Mouse (Mus musculus) hindbrain, embryonic 15.5 days (tissue): ENCODE measurements around the gene Fam117a. TPM values are rescaled to one million over a fixed set of nuclear protein-coding genes. Genes with fewer than 3 reads are reported as not detected.
"Not testable (repeated sequence)": the region's sequence is repeated elsewhere in the genome, so short reads cannot be mapped to it uniquely, and the experiment has no call there.

ENCODE experiments used
- ATAC-seq: fragments of 200-750 bp; cut with Nextera tagmentation; 2 replicates; pipeline ENCODE4 v1.8.0; 2017; ENCODE audit warnings: low read depth, moderate number of reproducible peaks, moderate TSS enrichment; ENCODE audit not compliant: low FRiP score
- H3K27ac ChIP-seq: fragments of 300-500 bp; sonication (generic); replicated peaks from 2 replicates; pipeline ENCODE4 v1.5.1; 2015; ENCODE audit warnings: mild to moderate bottlenecking, inconsistent platforms
- H3K27me3 ChIP-seq: fragments of 300-500 bp; sonication (generic); 2 replicates; pipeline ENCODE4 v1.6.1; 2015; ENCODE audit warnings: control low read depth, inconsistent platforms
- H3K36me3 ChIP-seq: fragments of 300-500 bp; sonication (generic); 2 replicates; pipeline ENCODE4 v1.6.1; 2015; ENCODE audit warnings: control low read depth, inconsistent platforms
- H3K4me1 ChIP-seq: fragments of 300-500 bp; sonication (generic); replicated peaks from 2 replicates; pipeline ENCODE4 v1.6.1; 2015; ENCODE audit warnings: control low read depth, inconsistent platforms
- H3K4me2 ChIP-seq: fragments of 300-500 bp; sonication (generic); 2 replicates; pipeline ENCODE4 v1.6.1; 2015; ENCODE audit warnings: moderate library complexity, mild to moderate bottlenecking, inconsistent platforms
- H3K4me3 ChIP-seq: fragments of 300-500 bp; sonication (generic); 2 replicates; pipeline ENCODE4 v1.5.1; 2015; ENCODE audit warnings: mild to moderate bottlenecking, inconsistent platforms
- H3K9ac ChIP-seq: fragments of 300-500 bp; sonication (generic); 2 replicates; pipeline ENCODE4 v1.6.1; 2015; ENCODE audit warnings: inconsistent platforms
- H3K9me3 ChIP-seq: fragments of 300-500 bp; sonication (generic); 2 replicates; pipeline ENCODE4 v1.6.1; 2016; ENCODE audit warnings: control low read depth, inconsistent platforms
- WGBS: fragments of 180-500 bp; shearing (Covaris S2); methylation state at CpG from one replicate; pipeline ENCODE4 v1.1.7; 2015; 5-methylcytosine and 5-hydroxymethylcytosine counted together
- polyA plus RNA-seq: library from polyadenylated mRNA; unstranded; fragments of >200 nt; fragmentation: Nextera tagmentation; extraction: Ambion mirVana; gene quantifications from 2 replicates; pipeline ENCODE4 v1.2.1, GENCODE M21; 2015

Gene Fam117a
- polyA plus RNA-seq, 1 experiment from 2014 or later: 3.6 TPM

DNA sequence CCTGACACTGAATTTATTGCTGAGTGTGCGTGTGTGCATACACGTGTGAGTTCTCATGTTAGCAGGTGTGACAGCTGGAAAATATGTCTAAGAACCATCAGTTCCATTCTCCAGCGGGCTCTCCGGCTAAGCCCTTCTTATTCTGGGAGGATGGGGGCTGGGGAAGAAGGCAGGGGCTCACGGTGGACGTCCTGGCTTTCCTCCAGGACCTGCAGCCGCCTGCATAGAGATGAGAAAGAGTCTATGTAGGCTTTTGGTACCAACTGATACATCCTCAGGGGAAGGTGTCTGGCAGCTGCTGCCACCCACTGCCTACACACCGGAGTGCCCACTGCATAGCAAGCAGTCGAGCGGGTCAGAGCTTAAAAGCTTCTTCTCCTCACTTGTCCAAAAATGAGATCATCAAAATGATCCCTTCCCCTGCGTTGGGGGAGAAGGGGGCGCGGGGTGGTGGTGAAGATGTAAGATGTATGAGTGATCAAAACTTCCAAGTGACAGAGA is 62.8 kb downstream of the Fam117a start:
- ATAC-seq: no peak
- H3K4me1 ChIP-seq: peaks cover 11% of the 10 kb centered on the region
- H3K4me3 ChIP-seq: no peak overlapping the region
- H3K27me3 ChIP-seq: no peaks in the 10 kb centered on the region
- H3K27ac ChIP-seq: no peak overlapping the region
- H3K9ac ChIP-seq: no peak overlapping the region
- no peak overlapping the region for H3K4me2 ChIP-seq
- WGBS: 58% methylated on average over 13 of the region's 13 CpGs
- H3K36me3 ChIP-seq: no peaks in the 10 kb centered on the region
- no peaks in the 10 kb centered on the region for H3K9me3 ChIP-seq

DNA sequence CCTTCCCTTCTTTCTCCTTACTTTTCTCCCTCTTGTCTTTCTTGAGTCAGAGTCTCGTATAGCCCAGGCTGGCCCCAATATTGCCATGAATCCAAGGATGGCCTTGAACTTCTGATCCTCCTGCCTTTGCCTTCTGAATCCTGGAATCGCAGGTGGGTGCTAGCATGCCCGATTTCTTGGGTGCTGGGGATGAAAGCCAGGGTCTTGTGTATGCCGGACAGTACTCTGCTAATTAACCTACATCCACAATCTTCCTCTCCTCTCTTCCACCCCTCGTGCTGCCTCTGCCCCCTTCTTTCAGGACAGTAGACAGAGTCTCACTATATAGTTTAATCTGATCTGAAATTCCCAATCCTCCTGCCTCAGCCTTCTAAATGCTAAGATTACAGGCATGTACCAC is 64.8 kb downstream of the Fam117a start:
- Histone ChIP-seq H3K27ac (no peak overlapping the region), H3K9ac (no peak overlapping the region), H3K4me3 (no peak overlapping the region), H3K9me3 (no peaks in the 10 kb centered on the region), H3K36me3 (no peaks in the 10 kb centered on the region), H3K4me2 (no peak overlapping the region), H3K27me3 (no peaks in the 10 kb centered on the region), H3K4me1 (peaks cover 11% of the 10 kb centered on the region)
- ATAC-seq: no peak
- 91% methylated on average over 5 of the region's 5 CpGs for WGBS

DNA sequence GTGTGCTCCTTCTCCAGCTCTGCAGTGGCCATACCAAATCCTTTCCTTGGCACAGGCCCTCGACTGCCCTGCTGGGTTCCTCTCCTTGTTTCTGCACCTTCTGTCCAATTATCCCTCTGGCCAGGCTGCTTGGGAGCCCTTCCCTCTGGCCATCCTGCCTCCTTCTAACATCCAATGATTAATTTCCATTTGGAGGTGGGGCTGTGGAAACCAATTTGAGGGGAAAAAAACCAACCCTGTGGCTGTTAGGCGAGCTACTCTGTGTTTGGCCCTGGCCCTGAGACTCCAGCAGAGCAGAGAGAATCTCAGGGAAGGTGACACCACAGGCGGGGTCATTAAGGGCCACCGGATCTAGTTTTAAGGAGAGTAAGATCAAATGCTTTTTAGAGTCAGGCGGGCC is 65.4 kb downstream of the Fam117a start:
- H3K4me1 ChIP-seq: peaks cover 11% of the 10 kb centered on the region
- H3K9ac ChIP-seq: no peak overlapping the region
- WGBS: 14% methylated on average over 5 of the region's 5 CpGs
- H3K4me2 ChIP-seq: no peak overlapping the region
- ATAC-seq: no peak
- H3K27ac ChIP-seq: no peak overlapping the region; the same call in 1 of the 2 replicates
- H3K4me3 ChIP-seq: no peak overlapping the region
- no peaks in the 10 kb centered on the region for H3K36me3 ChIP-seq
- H3K27me3 ChIP-seq: no peaks in the 10 kb centered on the region
- no peaks in the 10 kb centered on the region for H3K9me3 ChIP-seq

DNA sequence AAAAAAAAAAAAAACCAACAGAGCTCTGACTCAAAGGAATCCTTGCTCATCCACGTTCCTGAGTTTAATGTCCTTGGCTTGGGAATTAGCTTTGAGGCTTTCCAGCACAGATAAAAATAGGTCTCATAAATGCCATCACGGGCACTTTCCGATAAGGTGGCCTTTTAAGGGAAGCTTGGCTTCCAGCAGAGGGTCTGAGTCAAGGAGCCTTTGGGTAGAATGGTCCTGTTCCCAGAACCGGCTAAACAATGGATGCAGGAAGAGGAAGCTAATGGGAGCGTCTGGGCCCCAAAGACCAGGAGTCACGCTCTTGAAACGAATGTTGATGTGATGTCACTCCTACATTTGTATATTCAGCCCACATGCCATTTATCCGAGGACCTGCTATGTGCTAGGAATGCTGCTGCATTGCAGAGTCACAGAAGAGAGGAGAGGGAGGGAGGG is 65.9 kb downstream of the Fam117a start:
- ATAC-seq: no peak
- no peaks in the 10 kb centered on the region for H3K9me3 ChIP-seq
- H3K9ac ChIP-seq: no peak overlapping the region
- no peak overlapping the region for H3K4me3 ChIP-seq
- no peak overlapping the region for H3K27ac ChIP-seq
- no peaks in the 10 kb centered on the region for H3K27me3 ChIP-seq
- 27% methylated on average over 8 of the region's 8 CpGs for WGBS
- peaks cover 11% of the 10 kb centered on the region for H3K4me1 ChIP-seq
- no peak overlapping the region for H3K4me2 ChIP-seq
- H3K36me3 ChIP-seq: no peaks in the 10 kb centered on the region

DNA sequence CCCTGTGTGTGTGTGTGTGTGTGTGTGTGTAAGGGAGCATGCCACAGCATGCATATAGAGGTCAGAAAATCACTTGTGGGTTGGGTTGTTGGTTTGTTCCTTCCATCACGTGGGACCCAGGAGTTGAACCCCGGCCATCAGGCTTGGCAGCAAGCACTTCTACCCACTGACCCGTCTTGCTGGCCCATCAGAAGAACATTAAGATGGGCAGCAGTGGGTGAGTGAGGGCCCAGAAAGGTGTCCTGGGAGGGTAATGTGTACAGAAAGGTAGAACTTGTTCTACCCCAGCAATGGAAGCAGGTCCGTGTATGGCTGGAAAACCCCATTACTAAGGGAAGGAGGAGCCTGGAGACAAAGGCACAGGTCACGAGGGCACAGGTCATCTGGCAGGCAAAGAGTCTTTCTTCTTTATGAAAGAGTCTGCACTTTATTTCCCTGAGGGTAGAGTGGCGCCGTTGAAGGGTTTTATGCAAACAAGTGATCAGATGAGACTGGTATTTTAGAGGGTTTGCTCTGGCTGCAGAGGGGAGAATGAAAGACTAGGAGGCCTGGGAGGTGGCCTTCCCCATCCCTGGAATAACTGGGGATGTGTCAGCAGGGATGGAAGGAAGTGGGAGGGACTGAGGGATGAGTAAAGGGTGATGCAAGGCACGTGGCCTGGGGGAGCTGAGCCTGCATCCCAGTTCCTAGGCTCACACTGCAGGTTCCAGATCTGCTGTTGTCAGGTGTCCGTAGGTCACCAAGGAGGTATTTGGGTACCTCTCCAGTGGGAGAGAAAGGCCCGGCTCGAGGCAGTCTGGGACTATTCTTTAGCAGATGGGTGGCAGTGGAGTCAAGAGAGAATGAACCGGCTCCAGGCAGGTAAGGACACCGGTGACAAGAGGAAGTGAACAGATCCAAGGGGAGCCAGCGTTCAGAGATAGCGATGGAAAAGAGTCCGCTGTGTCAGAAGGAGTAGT is 66.8 kb downstream of the Fam117a start:
- Histone ChIP-seq H3K9ac (no peak overlapping the region), H3K4me3 (no peak overlapping the region), H3K36me3 (no peaks in the 10 kb centered on the region), H3K4me1 (peaks cover 5% of the 10 kb centered on the region; the same call in 1 of the 2 replicates), H3K27ac (no peak overlapping the region), H3K9me3 (no peaks in the 10 kb centered on the region), H3K4me2 (no peak overlapping the region), H3K27me3 (no peaks in the 10 kb centered on the region)
- no peak for ATAC-seq
- WGBS: 58% methylated on average over 16 of the region's 16 CpGs

DNA sequence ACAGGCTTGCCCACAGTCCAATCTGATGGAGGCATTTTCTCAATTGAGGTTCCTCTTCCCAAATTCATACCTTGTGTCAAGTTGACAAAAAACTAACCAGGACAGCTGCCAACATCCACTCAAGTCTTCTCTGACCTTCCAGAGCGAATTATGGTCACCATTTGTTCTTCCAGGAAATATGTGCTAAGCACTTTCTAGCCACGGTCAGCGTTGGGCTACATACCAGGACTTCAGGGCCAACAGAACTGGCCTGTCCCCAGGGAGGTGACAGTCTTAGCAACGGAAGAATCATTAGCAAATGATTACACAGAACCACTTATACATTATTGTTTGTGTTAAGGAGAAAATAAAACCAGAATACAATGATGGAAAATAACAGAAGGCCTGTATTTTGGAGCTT is 69.0 kb downstream of the Fam117a start:
- Histone ChIP-seq H3K4me1 (no peaks in the 10 kb centered on the region), H3K27me3 (no peaks in the 10 kb centered on the region), H3K36me3 (no peaks in the 10 kb centered on the region), H3K4me2 (no peak overlapping the region), H3K9me3 (no peaks in the 10 kb centered on the region), H3K9ac (no peak overlapping the region), H3K4me3 (no peak overlapping the region), H3K27ac (no peak overlapping the region)
- ATAC-seq: no peak
- WGBS: 79% methylated on average over 4 of the region's 4 CpGs

DNA sequence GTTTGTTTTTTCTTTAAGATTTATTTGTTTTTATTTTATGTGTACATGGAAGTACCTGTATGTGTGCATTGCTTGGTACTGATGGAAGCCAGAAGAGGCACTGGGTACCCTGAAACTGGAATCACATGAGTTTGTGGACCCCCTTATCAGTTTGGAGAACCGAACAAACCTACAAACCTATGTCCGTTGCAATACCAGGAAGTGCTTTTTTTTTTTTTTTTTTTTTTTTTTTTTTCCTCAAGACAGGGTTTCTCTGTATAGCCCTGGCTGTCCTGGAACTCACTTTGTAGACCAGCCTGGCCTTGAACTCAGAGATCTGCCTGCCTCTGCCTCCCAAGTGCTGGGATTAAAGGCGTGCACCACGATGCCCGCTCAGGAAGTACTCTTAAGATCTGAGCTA is 69.6 kb downstream of the Fam117a start:
- not testable (repeated sequence) for ATAC-seq, H3K9ac ChIP-seq, H3K9me3 ChIP-seq, H3K4me1 ChIP-seq, H3K4me2 ChIP-seq, H3K4me3 ChIP-seq, H3K36me3 ChIP-seq, H3K27me3 ChIP-seq, H3K27ac ChIP-seq
- WGBS: 96% methylated on average over 5 of the region's 5 CpGs

DNA sequence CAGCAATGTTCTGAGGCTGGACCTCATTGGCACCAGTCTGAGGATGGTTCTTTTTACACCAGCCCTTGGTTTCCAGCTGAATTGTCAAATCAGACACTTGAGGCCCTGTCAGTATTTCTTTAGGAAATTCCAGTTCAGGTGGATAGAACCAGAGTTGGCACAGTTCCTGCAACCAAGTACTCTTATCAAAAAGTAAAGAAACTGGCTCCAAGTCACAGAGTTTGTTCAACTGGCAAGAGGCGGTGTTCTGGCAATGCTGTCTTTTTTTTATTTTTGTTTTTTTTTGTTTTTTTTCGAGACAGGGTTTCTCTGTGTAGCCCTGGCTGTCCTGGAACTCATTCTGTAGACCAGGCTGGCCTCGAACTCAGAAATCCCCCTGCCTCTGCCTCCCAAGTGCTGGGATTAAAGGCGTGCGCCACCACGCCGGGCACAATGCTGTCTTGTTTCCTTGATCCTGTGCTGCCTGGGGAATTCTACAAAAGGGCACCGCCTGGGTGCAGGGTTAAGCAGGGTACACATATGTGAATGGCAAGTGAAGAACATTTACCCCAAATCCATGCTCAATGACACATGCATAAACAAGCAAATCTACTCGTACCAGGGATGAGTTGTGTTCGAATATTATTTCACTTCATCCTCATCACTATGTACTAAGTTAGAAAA is 72.8 kb downstream of the Fam117a start:
- Histone ChIP-seq H3K4me1 (no peaks in the 10 kb centered on the region), H3K9ac (no peak overlapping the region), H3K9me3 (no peaks in the 10 kb centered on the region), H3K4me2 (no peak overlapping the region), H3K27me3 (no peaks in the 10 kb centered on the region), H3K4me3 (no peak overlapping the region), H3K36me3 (no peaks in the 10 kb centered on the region), H3K27ac (no peak overlapping the region)
- no peak for ATAC-seq
- WGBS: 89% methylated on average over 10 of the region's 10 CpGs

DNA sequence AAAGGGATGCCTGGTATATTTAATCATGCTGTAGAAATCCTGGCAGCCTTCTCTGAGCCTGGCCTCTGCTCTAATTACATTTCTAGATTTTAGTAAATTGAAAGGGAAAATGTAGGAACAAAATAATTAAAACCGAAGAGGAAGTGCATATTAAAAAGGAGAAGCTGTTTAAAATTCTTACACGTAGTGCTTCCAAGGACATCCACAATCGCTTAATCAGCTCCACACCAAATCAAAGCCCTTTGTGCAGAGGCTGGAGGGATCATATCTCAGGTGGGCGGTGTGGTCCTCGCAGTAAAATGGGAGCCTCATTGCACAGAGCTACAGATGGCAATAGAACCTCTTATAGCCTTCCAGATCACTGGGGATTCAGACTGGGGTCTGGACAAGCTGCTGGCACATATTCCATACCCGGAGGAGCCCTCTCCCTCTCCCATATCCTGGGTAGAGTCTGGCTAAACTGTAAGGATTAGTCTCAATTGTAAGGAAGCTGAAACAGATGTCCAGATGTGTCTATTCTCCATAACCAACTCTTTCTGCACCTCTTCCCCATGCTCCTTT is 74.7 kb downstream of the Fam117a start:
- ATAC-seq: no peak
- Histone ChIP-seq H3K27me3 (no peaks in the 10 kb centered on the region), H3K9ac (no peak overlapping the region), H3K9me3 (no peaks in the 10 kb centered on the region), H3K27ac (peak overlapping the region; percentile 51), H3K4me3 (no peak overlapping the region), H3K4me2 (no peak overlapping the region), H3K4me1 (peaks cover 17% of the 10 kb centered on the region), H3K36me3 (no peaks in the 10 kb centered on the region)
- 68% methylated on average over 6 of the region's 6 CpGs for WGBS

DNA sequence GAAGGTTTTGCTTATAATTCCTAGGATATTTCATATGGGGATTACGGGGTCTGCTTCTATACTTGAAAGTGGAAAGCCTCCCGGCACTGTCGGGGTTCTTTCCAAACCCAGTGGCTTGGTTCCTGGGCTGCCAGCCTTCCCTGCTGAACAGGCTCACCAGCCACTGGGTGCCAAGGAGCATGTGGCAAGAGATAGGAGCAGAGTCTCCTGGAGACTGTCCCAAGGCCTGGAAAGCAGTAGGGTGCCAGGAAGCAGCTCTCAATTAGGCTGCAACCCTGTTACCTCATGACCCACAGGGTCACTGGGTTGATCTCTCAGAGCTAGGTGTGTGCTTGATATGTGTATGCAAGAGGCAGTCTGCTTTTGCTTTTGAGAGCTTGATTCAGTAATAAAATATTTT is 75.8 kb downstream of the Fam117a start:
- Histone ChIP-seq H3K4me3 (no peak overlapping the region), H3K9me3 (no peaks in the 10 kb centered on the region), H3K27ac (no peak overlapping the region), H3K27me3 (no peaks in the 10 kb centered on the region), H3K4me1 (peaks cover 22% of the 10 kb centered on the region), H3K4me2 (no peak overlapping the region), H3K9ac (no peak overlapping the region), H3K36me3 (no peaks in the 10 kb centered on the region)
- 89% methylated on average over 3 of the region's 3 CpGs for WGBS
- no peak for ATAC-seq

DNA sequence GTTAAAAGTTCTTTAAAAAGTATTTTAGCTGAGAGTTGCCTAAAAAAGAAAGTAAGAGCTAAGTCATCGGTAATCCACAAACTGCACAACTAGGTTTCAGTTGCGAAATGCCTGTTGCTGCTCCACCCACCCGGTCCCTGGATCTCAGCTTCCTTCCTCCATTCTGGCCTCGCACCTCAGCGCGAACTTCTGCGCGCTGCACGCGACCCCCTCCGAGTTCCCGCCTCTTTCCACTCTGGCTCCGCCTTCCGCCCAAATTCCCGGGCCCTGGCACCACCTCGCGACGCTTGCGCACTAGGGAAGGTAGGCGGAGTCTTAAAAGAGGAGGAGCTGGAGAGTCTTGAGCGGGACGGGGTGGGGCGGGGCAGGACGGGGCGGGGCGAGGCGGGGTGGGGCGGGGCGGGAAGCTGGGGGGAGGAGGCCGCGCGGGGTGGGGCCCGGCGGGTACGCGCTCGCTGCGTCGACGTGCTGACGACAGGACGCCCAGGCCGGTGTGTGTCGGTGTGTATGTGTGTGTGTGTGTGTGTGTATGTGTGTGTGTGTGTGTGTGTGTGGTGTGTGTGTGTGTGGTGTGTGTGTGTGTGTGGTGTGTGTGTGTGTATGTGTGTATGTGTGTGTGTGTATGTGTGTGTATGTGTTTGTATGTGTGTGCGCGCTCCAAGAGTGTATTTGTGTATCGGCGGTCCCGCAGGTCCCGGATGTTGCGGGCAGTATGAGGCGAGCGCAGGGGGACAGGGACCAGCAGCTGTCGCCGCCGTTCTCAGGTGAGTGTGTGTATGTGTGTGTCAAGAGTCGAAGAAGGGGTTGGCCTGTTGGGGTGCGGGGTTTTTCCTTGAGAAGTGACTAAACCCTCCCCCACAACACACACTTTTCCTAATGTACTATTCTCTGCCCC is 77.1 kb downstream of the Fam117a start, which contains the start of gene Spop:
Spop (plus strand) TSS at position 440 of the 895 bp plus-strand sequence.
- peak within 1 kb of the TSS; percentile 73 for H3K9ac ChIP-seq
- H3K4me3 ChIP-seq: peak within 1 kb of the TSS; percentile 60
- H3K27me3 ChIP-seq: no peaks in the 10 kb centered on the region
- peak; percentile 89 for ATAC-seq
- peak within 1 kb of the TSS; percentile 88 for H3K4me2 ChIP-seq
- H3K36me3 ChIP-seq: no peaks in the 10 kb centered on the region
- WGBS: 3% methylated on average over 55 of the region's 58 CpGs
- H3K27ac ChIP-seq: peak within 1 kb of the TSS; percentile 98
- H3K9me3 ChIP-seq: no peaks in the 10 kb centered on the region
- peaks cover 25% of the 10 kb centered on the region for H3K4me1 ChIP-seq
